Mouse (Mus musculus): Measurements from ENCODE around the gene Foxred1. TPM values are rescaled to one million over a fixed set of nuclear protein-coding genes. Genes with fewer than 3 reads are reported as not detected.

The Foxred1 gene
- polyA plus RNA-seq, 1 experiment: 16.6 TPM

DNA sequence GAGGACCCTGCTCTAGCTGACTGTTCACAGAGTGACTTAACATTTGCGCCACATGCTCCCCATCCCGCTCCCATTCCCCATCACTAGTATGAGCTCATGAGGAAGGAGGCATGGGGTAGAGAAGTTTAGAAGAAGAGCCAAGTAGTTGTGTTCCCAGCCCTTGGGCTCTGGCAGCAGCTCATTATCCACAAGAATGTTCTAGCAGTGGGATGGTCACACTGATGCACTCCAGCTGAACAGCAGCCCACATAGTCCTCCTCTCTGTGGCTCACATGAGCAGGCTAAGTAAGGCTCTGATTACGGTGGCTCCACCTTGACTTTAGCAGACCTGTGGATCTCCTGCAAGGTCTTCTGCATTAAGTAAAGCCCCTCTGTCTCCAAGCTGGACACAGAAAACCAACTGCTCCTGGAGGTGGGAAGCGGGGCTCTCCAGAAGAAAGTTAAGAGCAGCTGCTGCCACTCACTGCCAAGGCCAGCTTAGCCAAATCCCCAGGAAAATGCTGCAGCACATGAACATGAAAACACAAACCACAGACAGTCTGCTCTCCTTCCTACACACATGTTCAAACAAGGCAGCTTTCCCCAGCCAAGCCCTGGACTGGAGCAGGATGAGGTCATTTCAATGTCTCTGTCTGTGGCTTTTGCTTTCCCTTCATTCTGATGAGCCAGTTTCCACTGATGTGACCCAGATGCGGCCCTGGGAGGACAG, 54.7 kb downstream of the Foxred1 start:
- H3K4me1 ChIP-seq (ENCODE audit: control insufficient read depth, insufficient read depth, insufficient read length): no peaks in the 10 kb centered on the region
- H3K27ac ChIP-seq (ENCODE audit: insufficient read depth, low read length): no peak overlapping the region
- no peaks in the 10 kb centered on the region for H3K36me3 ChIP-seq (ENCODE audit: control insufficient read depth, insufficient read depth, low read length)
- H3K27me3 ChIP-seq (ENCODE audit: control insufficient read depth, insufficient read depth, low read length): no peaks in the 10 kb centered on the region
- 91% methylated on average over 5 of the region's 5 CpGs for WGBS
- DNase-seq (ENCODE audit: low read depth in 1 of 2, low spot score in 2 of 2): no peak
- no peak overlapping the region for H3K4me3 ChIP-seq (ENCODE audit: extremely low read depth, insufficient read depth, insufficient read length)
- no peak for TF ChIP-seq CTCF (IDR thresholded peaks at IDR 0.05; ENCODE audit: extremely low read depth, insufficient read depth, insufficient read length, insufficient replicate concordance)
- no peak for TF ChIP-seq POLR2A (IDR thresholded peaks at IDR 0.05; ENCODE audit: low read depth, low read length)

Other genes with a start within 250 kb of the Foxred1 start
- 10.3 and 11.6 TPM in 2 replicates for gene St3gal4, start 91.8 kb downstream of the Foxred1 start, polyA plus RNA-seq (2012; rRNA removed)
- 27.0 and 36.0 TPM in 2 replicates for gene Dcps, start 35.0 kb downstream of the Foxred1 start, polyA plus RNA-seq (2012; rRNA removed)
- gene Srpr, start 10.9 kb downstream of the Foxred1 start, polyA plus RNA-seq (2012; rRNA removed): 34.0 and 35.3 TPM in 2 replicates
- gene Tirap, start 10.8 kb downstream of the Foxred1 start, polyA plus RNA-seq (2012; rRNA removed): 9.2 and 12.6 TPM in 2 replicates
- 7.2 and 9.6 TPM in 2 replicates for gene Fam118b, start 56.8 kb upstream of the Foxred1 start, polyA plus RNA-seq (2012; rRNA removed)
- gene Rpusd4, start 56.8 kb upstream of the Foxred1 start, polyA plus RNA-seq (2012; rRNA removed): 9.4 and 10.2 TPM in 2 replicates
- 2.3 and 2.4 TPM in 2 replicates for gene Cdon, start 210.1 kb upstream of the Foxred1 start, polyA plus RNA-seq (2012; rRNA removed)

All from spleen, adult 2 months (tissue).